Mouse (Mus musculus): ENCODE measurements around the gene Pcp4l1. TPM values are rescaled to one million over a fixed set of nuclear protein-coding genes. Genes with fewer than 3 reads are reported as not detected.
"Not testable (repeated sequence)": the region's sequence is repeated elsewhere in the genome, so short reads cannot be mapped to it uniquely, and the experiment has no call there.

The Pcp4l1 gene
- polyA plus RNA-seq, 1 experiment = 5.1 TPM

- Histone ChIP-seq H3K4me3 (replicated peaks; ENCODE audit: control insufficient read depth, low read depth, low read length) (no peak overlapping the region), H3K4me1 (ENCODE audit: control insufficient read depth, insufficient read depth, low read length) (peaks cover 3% of the 10 kb centered on the region), H3K27ac (ENCODE audit: control insufficient read depth, insufficient read depth, low read depth, low read length, poor library complexity) (no peak overlapping the region)
- TF ChIP-seq CTCF (IDR thresholded peaks at IDR 0.05; ENCODE audit: control insufficient read depth, insufficient read depth, low read length) (no peak), POLR2A (IDR thresholded peaks at IDR 0.05; ENCODE audit: borderline replicate concordance, control insufficient read depth, low read depth, low read length) (no peak)
These were observed 38.1 kb downstream of the Pcp4l1 start for GRCm38 (mm10) chr1:171157965-171158364.

GRCm38 (mm10) chr1:171156644-171157043 lies 39.4 kb downstream of the Pcp4l1 start:
- no peak for TF ChIP-seq CTCF (IDR thresholded peaks at IDR 0.05; ENCODE audit: control insufficient read depth, insufficient read depth, low read length)
- TF ChIP-seq POLR2A (IDR thresholded peaks at IDR 0.05; ENCODE audit: borderline replicate concordance, control insufficient read depth, low read depth, low read length) = no peak
- 59% methylated on average over 3 of the region's 3 CpGs for WGBS
- H3K4me3 ChIP-seq (replicated peaks; ENCODE audit: control insufficient read depth, low read depth, low read length) = no peak overlapping the region
- H3K4me1 ChIP-seq (ENCODE audit: control insufficient read depth, insufficient read depth, low read length) = peaks cover 3% of the 10 kb centered on the region
- no peak overlapping the region for H3K27ac ChIP-seq (ENCODE audit: control insufficient read depth, insufficient read depth, low read depth, low read length, poor library complexity)

GRCm38 (mm10) chr1:171151966-171152365 lies 44.1 kb downstream of the Pcp4l1 start:
- H3K27ac ChIP-seq (ENCODE audit: control insufficient read depth, insufficient read depth, low read depth, low read length, poor library complexity) = no peak overlapping the region
- 88% methylated on average over 4 of the region's 4 CpGs for WGBS
- H3K4me3 ChIP-seq (replicated peaks; ENCODE audit: control insufficient read depth, low read depth, low read length) = no peak overlapping the region
- peaks cover 5% of the 10 kb centered on the region for H3K4me1 ChIP-seq (ENCODE audit: control insufficient read depth, insufficient read depth, low read length)
- TF ChIP-seq POLR2A (IDR thresholded peaks at IDR 0.05; ENCODE audit: borderline replicate concordance, control insufficient read depth, low read depth, low read length) (no peak), CTCF (IDR thresholded peaks at IDR 0.05; ENCODE audit: control insufficient read depth, insufficient read depth, low read length) (no peak)

- TF ChIP-seq CTCF (IDR thresholded peaks at IDR 0.05; ENCODE audit: control insufficient read depth, insufficient read depth, low read length) (no peak), POLR2A (IDR thresholded peaks at IDR 0.05; ENCODE audit: borderline replicate concordance, control insufficient read depth, low read depth, low read length) (no peak)
- peaks cover 2% of the 10 kb centered on the region for H3K4me1 ChIP-seq (ENCODE audit: control insufficient read depth, insufficient read depth, low read length)
- WGBS = 17% methylated on average over 18 of the region's 18 CpGs
- H3K27ac ChIP-seq (ENCODE audit: control insufficient read depth, insufficient read depth, low read depth, low read length, poor library complexity) = no peak overlapping the region; the same call in none of the 2 replicates
- H3K4me3 ChIP-seq (replicated peaks; ENCODE audit: control insufficient read depth, low read depth, low read length) = peak overlapping the region; percentile 67
These were observed 45.2 kb downstream of the Pcp4l1 start for GRCm38 (mm10) chr1:171150838-171151391.

- 1% methylated on average over 34 of the region's 34 CpGs for WGBS
These were observed 45.9 kb downstream of the Pcp4l1 start, which contains the start of the genes Sdhc and Mpz for GRCm38 (mm10) chr1:171149974-171150760. Gene Sdhc (minus strand): TSS chr1:171150603. Gene Mpz (plus strand): TSS chr1:171150711.

GRCm38 (mm10) chr1:171142981-171143380 lies 53.1 kb downstream of the Pcp4l1 start:
- H3K4me1 ChIP-seq (ENCODE audit: control insufficient read depth, insufficient read depth, low read length); H3K27ac ChIP-seq (ENCODE audit: control insufficient read depth, insufficient read depth, low read depth, low read length, poor library complexity); H3K4me3 ChIP-seq (replicated peaks; ENCODE audit: control insufficient read depth, low read depth, low read length): not testable (repeated sequence)
- WGBS = 83% methylated on average over 11 of the region's 11 CpGs

More at GRCm38 (mm10) chr1:171149974-171150760, 45.9 kb downstream of the Pcp4l1 start, which contains the start of the genes Sdhc and Mpz:
- TF ChIP-seq CTCF (IDR thresholded peaks at IDR 0.05; ENCODE audit: control insufficient read depth, insufficient read depth, low read length) (no peak), POLR2A (IDR thresholded peaks at IDR 0.05; ENCODE audit: borderline replicate concordance, control insufficient read depth, low read depth, low read length) (peak; percentile 94)
- Histone ChIP-seq H3K4me3 (replicated peaks; ENCODE audit: control insufficient read depth, low read depth, low read length) (peak within 1 kb of the TSS; percentile 98), H3K4me1 (ENCODE audit: control insufficient read depth, insufficient read depth, low read length) (peaks cover 2% of the 10 kb centered on the region), H3K27ac (ENCODE audit: control insufficient read depth, insufficient read depth, low read depth, low read length, poor library complexity) (peak within 1 kb of the TSS; percentile 66)

- not testable (repeated sequence) for H3K27ac ChIP-seq (ENCODE audit: control insufficient read depth, insufficient read depth, low read depth, low read length, poor library complexity); H3K4me3 ChIP-seq (replicated peaks; ENCODE audit: control insufficient read depth, low read depth, low read length); H3K4me1 ChIP-seq (ENCODE audit: control insufficient read depth, insufficient read depth, low read length)
- 87% methylated on average over 8 of the region's 8 CpGs for WGBS
These were observed 58.4 kb downstream of the Pcp4l1 start for GRCm38 (mm10) chr1:171137486-171138155.

GRCm38 (mm10) chr1:171135600-171135999 lies 60.5 kb downstream of the Pcp4l1 start:
- no peak for TF ChIP-seq CTCF (IDR thresholded peaks at IDR 0.05; ENCODE audit: control insufficient read depth, insufficient read depth, low read length)
- no peak for TF ChIP-seq POLR2A (IDR thresholded peaks at IDR 0.05; ENCODE audit: borderline replicate concordance, control insufficient read depth, low read depth, low read length)
- Histone ChIP-seq H3K4me1 (ENCODE audit: control insufficient read depth, insufficient read depth, low read length) (no peaks in the 10 kb centered on the region), H3K4me3 (replicated peaks; ENCODE audit: control insufficient read depth, low read depth, low read length) (no peak overlapping the region), H3K27ac (ENCODE audit: control insufficient read depth, insufficient read depth, low read depth, low read length, poor library complexity) (no peak overlapping the region)
- 94% methylated on average over 2 of the region's 2 CpGs for WGBS
